Mouse (Mus musculus) erythroblast, embryonic 14.5 days (primary cell): ENCODE measurements around the gene Smpd3. TPM values are rescaled to one million over a fixed set of nuclear protein-coding genes. Genes with fewer than 3 reads are reported as not detected.

Source experiments
- H3K27me3 ChIP-seq: 2 replicates; pipeline ENCODE4 v1.6.1; 2012; ENCODE audit warnings: inconsistent platforms; ENCODE audit not compliant: control insufficient read depth
- H3K36me3 ChIP-seq: 2 replicates; pipeline ENCODE4 v1.6.1; 2012; ENCODE audit warnings: mild to moderate bottlenecking, inconsistent platforms; ENCODE audit not compliant: control insufficient read depth
- H3K4me1 ChIP-seq: 2 replicates; pipeline ENCODE4 v1.6.1; 2012; ENCODE audit warnings: inconsistent platforms; ENCODE audit not compliant: control insufficient read depth
- H3K4me3 ChIP-seq: replicated peaks from 2 replicates; pipeline ENCODE3; 2012; ENCODE audit warnings: moderate library complexity, mild to moderate bottlenecking, inconsistent platforms
- H3K9me3 ChIP-seq: 2 replicates; pipeline ENCODE4 v1.6.1; 2012; ENCODE audit warnings: low read length, inconsistent platforms, mixed read lengths; ENCODE audit not compliant: control insufficient read depth
- GATA1 ChIP-seq: IDR thresholded peaks from 2 replicates; pipeline ENCODE4 v1.6.1; 2012; ENCODE audit warnings: low read length, inconsistent platforms, mixed read lengths
- TAL1 ChIP-seq: IDR thresholded peaks from 3 replicates; pipeline ENCODE4 v1.6.1; 2012; ENCODE audit warnings: low read length, inconsistent platforms, mixed read lengths
- polyA plus RNA-seq: library from polyadenylated mRNA; stranded (reverse); fragments of >175 nt; gene quantifications from 2 replicates; pipeline ENCODE4 v1.2.3, GENCODE M21; 2012

The Smpd3 gene
- polyA plus RNA-seq: not detected in 2 replicates

DNA sequence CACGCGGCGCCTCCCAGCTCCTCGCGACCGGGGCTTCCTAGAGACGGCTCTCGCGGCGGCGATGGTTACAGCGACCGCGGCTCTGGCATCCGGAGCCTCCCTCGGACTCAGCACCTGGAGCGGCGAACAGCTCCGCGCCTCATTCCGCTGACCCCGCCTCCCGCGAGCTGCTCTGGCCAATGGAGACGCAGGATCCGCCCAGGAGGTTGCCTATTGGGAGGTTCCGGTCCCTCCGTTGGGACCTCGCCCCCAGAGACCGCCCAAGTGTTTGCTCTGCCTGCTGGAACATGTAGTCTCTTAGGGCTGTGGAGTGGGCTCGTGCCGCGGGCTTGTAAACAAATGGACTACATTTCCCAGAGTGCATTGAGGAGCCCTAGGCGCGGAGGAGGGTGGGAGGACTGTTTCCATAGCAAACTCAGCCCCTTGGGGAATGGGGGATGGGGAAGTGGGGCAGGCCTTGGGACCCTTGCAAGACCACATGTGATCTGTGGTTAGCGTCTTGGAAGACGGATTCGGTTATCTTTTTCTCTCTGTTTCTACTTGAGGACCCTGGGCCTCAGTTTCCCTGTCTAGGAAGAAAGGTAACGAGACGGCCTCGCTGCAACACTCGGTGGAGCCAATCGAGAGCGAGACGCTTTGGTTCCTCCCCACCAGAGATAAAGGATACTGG, at the start of gene Smpd3:
TSS of gene Smpd3 (minus strand) at position 137 of the 670 bp plus-strand sequence.
- peak within 1 kb of the TSS; percentile 56 for H3K4me3 ChIP-seq
- TF ChIP-seq TAL1 (no peak), GATA1 (no peak)

DNA sequence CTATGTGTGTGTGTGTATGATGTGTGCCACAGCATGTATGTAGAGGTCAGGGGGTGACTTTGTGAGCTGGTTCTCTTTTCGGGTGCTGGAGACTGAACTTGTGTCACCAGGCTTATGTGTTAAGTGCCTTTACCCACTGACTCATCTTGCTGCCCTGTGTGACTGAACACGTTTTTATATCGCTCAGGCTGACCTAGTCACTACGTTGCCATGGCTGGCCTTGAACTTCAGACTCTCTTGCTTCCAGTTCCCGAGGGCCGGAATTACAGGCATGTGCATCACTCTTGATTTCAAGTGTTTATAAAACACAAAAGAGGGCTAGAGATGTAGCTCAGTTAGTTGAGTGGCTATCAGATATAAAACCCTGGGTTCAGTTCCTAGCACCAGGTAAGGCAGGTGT, 43.2 kb upstream of the Smpd3 start:
- Histone ChIP-seq H3K4me3 (no peak overlapping the region), H3K9me3 (no peaks in the 10 kb centered on the region), H3K27me3 (no peaks in the 10 kb centered on the region), H3K4me1 (no peaks in the 10 kb centered on the region), H3K36me3 (no peaks in the 10 kb centered on the region)
- no peak for TF ChIP-seq TAL1
- TF ChIP-seq GATA1: no peak

More for the DNA sequence above, at the start of gene Smpd3:
- no peaks in the 10 kb centered on the region for H3K9me3 ChIP-seq
- H3K36me3 ChIP-seq: no peaks in the 10 kb centered on the region
- peaks cover 32% of the 10 kb centered on the region for H3K27me3 ChIP-seq
- H3K4me1 ChIP-seq: peaks cover 11% of the 10 kb centered on the region

DNA sequence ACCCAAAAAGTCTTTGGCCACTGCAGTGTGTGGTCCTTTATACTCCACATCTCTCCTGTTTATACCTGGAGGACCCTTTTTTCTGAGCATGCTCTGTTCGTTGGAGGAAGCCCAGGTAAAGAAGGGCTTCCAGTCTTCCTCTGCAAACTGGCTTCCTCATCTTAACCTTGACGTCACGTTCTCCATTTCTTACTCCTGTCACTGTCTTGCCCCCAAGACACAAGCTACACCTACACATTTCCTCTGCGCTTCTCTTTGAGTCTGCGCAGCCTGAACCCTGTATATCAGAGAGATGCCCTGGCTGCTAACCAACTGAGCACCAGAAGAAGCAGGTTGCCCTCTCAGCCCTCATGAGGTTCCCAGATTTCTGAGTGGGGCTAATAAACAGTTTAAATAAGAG, 41.6 kb upstream of the Smpd3 start:
- Histone ChIP-seq H3K4me3 (no peak overlapping the region), H3K27me3 (no peaks in the 10 kb centered on the region), H3K36me3 (no peaks in the 10 kb centered on the region), H3K9me3 (no peaks in the 10 kb centered on the region), H3K4me1 (no peaks in the 10 kb centered on the region)
- no peak for TF ChIP-seq GATA1
- TF ChIP-seq TAL1: no peak

DNA sequence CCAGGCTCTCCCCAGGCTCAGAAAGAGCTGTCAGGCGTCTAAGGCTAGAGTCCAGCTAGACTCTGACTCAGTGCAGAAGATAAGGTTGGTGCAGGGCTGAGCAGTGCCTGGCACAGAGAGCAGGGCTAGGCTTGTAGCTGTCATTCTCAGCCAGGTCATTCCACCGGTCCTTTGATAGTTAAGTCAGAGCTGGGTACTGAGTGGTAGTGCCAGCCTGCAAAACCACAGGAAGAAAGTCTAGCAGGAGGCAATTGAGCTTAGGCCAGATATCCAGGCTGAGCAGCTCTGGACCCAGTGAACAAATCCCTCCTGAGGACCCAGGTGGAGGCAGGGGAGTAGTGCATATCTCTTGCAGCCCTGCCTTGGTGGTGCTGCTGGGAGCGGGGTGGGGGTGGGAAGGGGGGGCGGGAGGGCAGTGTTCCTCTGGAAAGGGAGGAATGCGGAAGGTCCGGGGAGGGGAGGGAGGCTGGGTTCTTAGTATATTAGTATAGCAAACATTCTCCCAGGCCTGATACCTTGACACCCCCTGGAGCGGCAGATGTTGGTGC, 40.8 kb upstream of the Smpd3 start:
- no peaks in the 10 kb centered on the region for H3K9me3 ChIP-seq
- no peaks in the 10 kb centered on the region for H3K36me3 ChIP-seq
- no peak overlapping the region for H3K4me3 ChIP-seq
- TF ChIP-seq TAL1 (no peak), GATA1 (no peak)
- no peaks in the 10 kb centered on the region for H3K27me3 ChIP-seq
- H3K4me1 ChIP-seq: no peaks in the 10 kb centered on the region

DNA sequence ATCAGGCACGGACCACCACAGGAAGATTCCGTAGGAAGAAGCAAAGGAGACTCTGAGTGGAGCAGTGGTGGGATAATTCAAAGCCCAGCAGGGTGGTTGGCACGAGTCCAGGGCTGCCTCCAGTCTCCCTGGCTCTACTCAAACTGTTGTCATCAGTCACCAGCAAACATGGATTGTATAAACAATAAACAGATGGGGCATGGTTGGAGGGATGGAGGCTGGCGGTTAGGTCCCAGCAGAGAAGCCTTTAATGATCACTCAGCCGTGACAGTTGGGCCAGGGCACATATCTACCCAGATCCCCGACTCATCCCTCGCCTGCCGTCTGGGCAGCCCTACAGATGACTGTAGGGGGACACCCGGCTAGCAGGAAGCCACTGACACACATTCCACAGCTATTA, 39.1 kb upstream of the Smpd3 start:
- no peak overlapping the region for H3K4me3 ChIP-seq
- no peaks in the 10 kb centered on the region for H3K27me3 ChIP-seq
- TF ChIP-seq TAL1 (no peak), GATA1 (no peak)
- H3K4me1 ChIP-seq: no peaks in the 10 kb centered on the region
- H3K9me3 ChIP-seq: no peaks in the 10 kb centered on the region
- no peaks in the 10 kb centered on the region for H3K36me3 ChIP-seq

DNA sequence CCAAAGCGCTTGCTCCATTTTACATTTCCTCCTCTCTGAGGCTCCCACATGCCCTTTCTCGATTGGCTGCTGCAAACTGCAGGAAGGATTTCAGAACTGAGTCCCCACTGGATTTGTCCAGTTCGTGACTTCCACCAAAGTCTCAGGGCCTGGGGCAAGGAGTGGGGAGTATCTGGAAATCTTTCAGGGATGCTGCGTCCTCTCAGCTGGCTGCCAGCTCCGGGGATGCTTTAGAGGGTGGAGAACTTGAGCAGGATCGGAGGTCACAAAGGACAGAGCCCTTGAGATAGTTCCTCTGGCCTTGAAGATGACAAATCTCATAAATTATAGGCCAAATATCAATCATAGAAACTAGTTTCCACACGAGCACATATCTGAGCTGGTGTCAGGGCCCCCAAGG, 38.2 kb upstream of the Smpd3 start:
- Histone ChIP-seq H3K4me3 (no peak overlapping the region), H3K4me1 (no peaks in the 10 kb centered on the region), H3K36me3 (no peaks in the 10 kb centered on the region), H3K9me3 (no peaks in the 10 kb centered on the region), H3K27me3 (no peaks in the 10 kb centered on the region)
- TF ChIP-seq TAL1 (no peak), GATA1 (no peak)

DNA sequence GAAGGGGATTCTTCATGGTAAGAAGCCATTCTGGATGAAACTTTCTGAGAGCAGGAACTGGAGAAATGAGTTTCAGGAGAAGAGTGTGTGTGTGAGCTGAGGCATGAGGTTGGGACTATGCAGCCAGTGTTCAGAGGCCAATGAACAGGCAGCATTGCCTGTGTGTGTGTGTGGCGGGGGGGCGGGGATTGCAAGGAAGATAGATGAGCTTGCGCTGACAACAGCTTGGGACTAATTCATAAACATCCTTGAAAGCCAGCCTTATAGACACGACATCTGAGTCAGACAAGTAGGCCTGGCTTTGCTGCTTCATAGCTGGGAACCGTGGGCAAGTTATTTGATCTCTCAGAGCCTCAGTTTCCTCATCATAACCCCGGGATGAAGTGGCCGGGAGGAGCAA, 31.3 kb upstream of the Smpd3 start:
- H3K27me3 ChIP-seq: no peaks in the 10 kb centered on the region
- no peak for TF ChIP-seq TAL1
- no peak for TF ChIP-seq GATA1
- no peaks in the 10 kb centered on the region for H3K4me1 ChIP-seq
- H3K36me3 ChIP-seq: no peaks in the 10 kb centered on the region
- no peak overlapping the region for H3K4me3 ChIP-seq
- peaks cover 5% of the 10 kb centered on the region for H3K9me3 ChIP-seq

DNA sequence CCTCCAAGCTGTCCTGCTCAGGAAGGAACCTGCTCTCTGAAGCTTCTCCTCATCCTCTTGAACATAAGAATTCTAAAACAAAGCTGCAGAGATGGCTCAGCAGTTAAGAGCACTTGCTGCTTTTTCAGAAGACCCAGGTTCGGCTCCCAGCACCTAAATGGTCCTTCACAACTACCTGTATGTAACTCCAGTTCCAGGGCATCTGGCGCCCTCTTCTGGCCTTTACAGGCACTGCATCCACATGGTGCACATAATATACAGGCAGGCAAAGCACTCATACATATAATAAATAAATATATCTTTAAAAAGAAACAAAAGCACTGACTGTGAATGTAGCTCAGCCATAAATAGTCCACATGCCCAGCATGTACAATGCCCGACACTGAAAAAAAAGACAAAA, 30.7 kb upstream of the Smpd3 start:
- Histone ChIP-seq H3K27me3 (no peaks in the 10 kb centered on the region), H3K4me3 (no peak overlapping the region), H3K9me3 (peaks cover 5% of the 10 kb centered on the region), H3K36me3 (no peaks in the 10 kb centered on the region), H3K4me1 (no peaks in the 10 kb centered on the region)
- TF ChIP-seq GATA1 (no peak), TAL1 (no peak)

DNA sequence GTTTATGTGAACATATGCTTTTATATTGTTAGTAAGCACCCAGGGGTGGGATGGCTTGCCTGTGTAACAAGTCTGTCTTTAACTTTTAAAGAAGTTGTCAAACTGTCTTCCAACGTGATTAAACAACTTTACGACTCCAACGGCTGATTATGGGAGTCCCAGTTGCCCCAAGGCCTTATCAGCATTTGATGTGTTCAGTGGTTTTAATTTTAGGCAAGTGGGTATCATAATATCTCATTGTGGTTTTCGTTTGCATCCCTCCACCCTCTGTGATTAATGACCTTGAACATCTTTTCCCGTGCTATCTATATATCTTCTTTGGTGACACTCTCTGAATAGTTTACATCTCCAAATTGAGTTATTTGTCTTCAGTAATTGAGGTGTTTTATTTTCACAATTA, 27.0 kb upstream of the Smpd3 start:
- TF ChIP-seq TAL1: no peak
- no peak for TF ChIP-seq GATA1
- Histone ChIP-seq H3K4me3 (no peak overlapping the region), H3K27me3 (no peaks in the 10 kb centered on the region), H3K4me1 (no peaks in the 10 kb centered on the region), H3K9me3 (peaks cover 5% of the 10 kb centered on the region), H3K36me3 (no peaks in the 10 kb centered on the region)
